Mouse (Mus musculus) cortical plate, adult 2 months (tissue): ENCODE measurements around the gene Nfyc.

Source experiments
- CTCF ChIP-seq: fragments of 200-500 bp; IDR thresholded peaks from 2 replicates; pipeline ENCODE4 v1.5.1; 2011; ENCODE audit warnings: mild to moderate bottlenecking, control low read depth, low read length; ENCODE audit not compliant: insufficient read depth; ENCODE audit errors: extremely low read depth
- POLR2A ChIP-seq: fragments of 200-500 bp; IDR thresholded peaks from 2 replicates; pipeline ENCODE4 v1.6.1; 2011; ENCODE audit warnings: mild to moderate bottlenecking, low read length, control low read depth; ENCODE audit not compliant: insufficient read depth; ENCODE audit errors: extremely low read depth

DNA sequence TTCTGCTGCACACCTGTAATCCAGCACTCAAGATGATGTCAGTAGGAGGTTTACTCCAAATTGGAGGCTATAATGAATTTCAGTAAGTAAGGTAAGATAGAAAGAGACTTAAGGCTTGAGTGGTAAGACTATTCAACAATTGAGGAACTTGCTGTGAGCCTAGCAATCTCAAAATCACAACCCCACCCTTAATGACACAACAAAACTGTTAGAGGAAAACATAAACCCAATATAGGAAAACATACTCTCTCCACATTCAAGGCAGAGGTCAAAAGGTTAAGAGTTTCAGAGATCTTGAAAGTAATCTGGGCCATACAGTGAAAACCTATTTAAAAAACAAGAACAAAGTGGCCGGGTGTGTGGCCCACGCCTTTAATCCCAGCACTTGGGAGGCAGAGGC, 34.7 kb downstream of the Nfyc start:
- no peak for TF ChIP-seq POLR2A
- no peak for TF ChIP-seq CTCF
